Mouse (Mus musculus) ZHBTc4 (cell line): ENCODE data around the gene Acot12.

ENCODE experiments used
- DNase-seq: peaks from one replicate; pipeline ENCODE4 v3.0.0-alpha.2; 2011; ENCODE audit warnings: low read depth, low spot score

The Acot12 gene

GRCm38 (mm10) chr13:91741280-91742047 is at the start of gene Acot12:
TSS of gene Acot12 (plus strand) at chr13:91741512.
- peak; percentile 56 for DNase-seq

- DNase-seq = no peak
Measured at GRCm38 (mm10) chr13:91693615-91694014, 47.7 kb upstream of the Acot12 start.

- DNase-seq = no peak
Measured at GRCm38 (mm10) chr13:91695406-91695805, 45.9 kb upstream of the Acot12 start.

- no peak for DNase-seq
Measured at GRCm38 (mm10) chr13:91696109-91696645, 45.1 kb upstream of the Acot12 start.

- DNase-seq = peak; percentile 68
Measured at GRCm38 (mm10) chr13:91697011-91697410, 44.3 kb upstream of the Acot12 start.

GRCm38 (mm10) chr13:91702337-91702736 is 39.0 kb upstream of the Acot12 start:
- no peak for DNase-seq

- DNase-seq = no peak
Measured at GRCm38 (mm10) chr13:91719487-91719886, 21.8 kb upstream of the Acot12 start.

GRCm38 (mm10) chr13:91723108-91723735 is 18.1 kb upstream of the Acot12 start:
- peak; percentile 57 for DNase-seq

- no peak for DNase-seq
Measured at GRCm38 (mm10) chr13:91723736-91724119, 17.6 kb upstream of the Acot12 start.

GRCm38 (mm10) chr13:91724211-91724610 is 17.1 kb upstream of the Acot12 start:
- DNase-seq = no peak

- no peak for DNase-seq
Measured at GRCm38 (mm10) chr13:91725130-91725529, 16.2 kb upstream of the Acot12 start.

GRCm38 (mm10) chr13:91727899-91728298 is 13.4 kb upstream of the Acot12 start:
- DNase-seq = no peak

GRCm38 (mm10) chr13:91737191-91737590 is 4.1 kb upstream of the Acot12 start:
- DNase-seq = no peak

GRCm38 (mm10) chr13:91740851-91741250 is 461 bp upstream of the Acot12 start:
- DNase-seq = no peak

GRCm38 (mm10) chr13:91743180-91743579 is 1.9 kb downstream of the Acot12 start:
- no peak for DNase-seq

GRCm38 (mm10) chr13:91746470-91746869 is 5.2 kb downstream of the Acot12 start:
- no peak for DNase-seq

GRCm38 (mm10) chr13:91748401-91748800 is 7.1 kb downstream of the Acot12 start:
- DNase-seq = no peak

- DNase-seq = no peak
Measured at GRCm38 (mm10) chr13:91749981-91750380, 8.7 kb downstream of the Acot12 start.

- no peak for DNase-seq
Measured at GRCm38 (mm10) chr13:91753724-91754123, 12.4 kb downstream of the Acot12 start.

GRCm38 (mm10) chr13:91754762-91755161 is 13.4 kb downstream of the Acot12 start:
- DNase-seq = no peak

- no peak for DNase-seq
Measured at GRCm38 (mm10) chr13:91756230-91756629, 14.9 kb downstream of the Acot12 start.

- no peak for DNase-seq
Measured at GRCm38 (mm10) chr13:91758316-91759048, 17.2 kb downstream of the Acot12 start.
